Mouse (Mus musculus): ENCODE data around the gene Umodl1. TPM values are rescaled to one million over a fixed set of nuclear protein-coding genes. Genes with fewer than 3 reads are reported as not detected.

Umodl1 gene
- polyA plus RNA-seq, 1 experiment from 2014 or later, result not detected

GRCm38 (mm10) chr17:30950780-30951179 lies 3.7 kb upstream of the Umodl1 start:
- H3K9ac ChIP-seq, result no peak overlapping the region
- no peak overlapping the region for H3K4me2 ChIP-seq (replicated peaks)
- WGBS, result 3% methylated on average over 7 of the region's 7 CpGs
- no peaks in the 10 kb centered on the region for H3K4me1 ChIP-seq
- no peak for ATAC-seq (ENCODE audit: low FRiP score, low read depth)
- H3K9me3 ChIP-seq, result no peaks in the 10 kb centered on the region
- no peaks in the 10 kb centered on the region for H3K36me3 ChIP-seq
- H3K27ac ChIP-seq, result no peak overlapping the region
- H3K4me3 ChIP-seq, result no peak overlapping the region
- H3K27me3 ChIP-seq, result peaks cover 10% of the 10 kb centered on the region; the same call in 1 of the 2 replicates

GRCm38 (mm10) chr17:30951600-30951999 lies 2.8 kb upstream of the Umodl1 start:
- no peak overlapping the region for H3K4me2 ChIP-seq (replicated peaks)
- no peak overlapping the region for H3K27ac ChIP-seq
- no peaks in the 10 kb centered on the region for H3K36me3 ChIP-seq
- no peaks in the 10 kb centered on the region for H3K9me3 ChIP-seq
- H3K27me3 ChIP-seq, result peaks cover 10% of the 10 kb centered on the region; the same call in 1 of the 2 replicates
- ATAC-seq (ENCODE audit: low FRiP score, low read depth), result no peak
- H3K9ac ChIP-seq, result no peak overlapping the region
- no peaks in the 10 kb centered on the region for H3K4me1 ChIP-seq
- no peak overlapping the region for H3K4me3 ChIP-seq
- WGBS, result 70% methylated on average over 8 of the region's 8 CpGs

- H3K4me2 ChIP-seq (replicated peaks), result no peak overlapping the region
- H3K27ac ChIP-seq, result no peak overlapping the region
- H3K36me3 ChIP-seq, result no peaks in the 10 kb centered on the region
- no peaks in the 10 kb centered on the region for H3K4me1 ChIP-seq
- 54% methylated on average over 7 of the region's 7 CpGs for WGBS
- no peak for ATAC-seq (ENCODE audit: low FRiP score, low read depth)
- no peak overlapping the region for H3K9ac ChIP-seq
- no peaks in the 10 kb centered on the region for H3K9me3 ChIP-seq
- H3K27me3 ChIP-seq, result no peaks in the 10 kb centered on the region
- H3K4me3 ChIP-seq, result no peak overlapping the region
Measured at GRCm38 (mm10) chr17:30961936-30962592, 7.6 kb downstream of the Umodl1 start.

GRCm38 (mm10) chr17:30962880-30963279 lies 8.4 kb downstream of the Umodl1 start:
- Histone ChIP-seq H3K9me3 (no peaks in the 10 kb centered on the region), H3K27ac (no peak overlapping the region), H3K36me3 (no peaks in the 10 kb centered on the region), H3K9ac (no peak overlapping the region), H3K4me1 (no peaks in the 10 kb centered on the region), H3K4me2 (replicated peaks) (no peak overlapping the region), H3K27me3 (no peaks in the 10 kb centered on the region), H3K4me3 (no peak overlapping the region)
- WGBS, result 35% methylated on average over 2 of the region's 2 CpGs
- ATAC-seq (ENCODE audit: low FRiP score, low read depth), result no peak

GRCm38 (mm10) chr17:30969983-30970382 lies 15.5 kb downstream of the Umodl1 start:
- H3K27me3 ChIP-seq, result no peaks in the 10 kb centered on the region
- H3K27ac ChIP-seq, result no peak overlapping the region
- H3K4me3 ChIP-seq, result no peak overlapping the region
- WGBS, result 54% methylated on average over 4 of the region's 4 CpGs
- H3K36me3 ChIP-seq, result no peaks in the 10 kb centered on the region
- no peaks in the 10 kb centered on the region for H3K9me3 ChIP-seq
- no peak for ATAC-seq (ENCODE audit: low FRiP score, low read depth)
- peaks cover 15% of the 10 kb centered on the region for H3K4me1 ChIP-seq
- no peak overlapping the region for H3K4me2 ChIP-seq (replicated peaks)
- no peak overlapping the region for H3K9ac ChIP-seq

GRCm38 (mm10) chr17:30971877-30972276 lies 17.4 kb downstream of the Umodl1 start:
- H3K4me3 ChIP-seq, result no peak overlapping the region
- no peak overlapping the region for H3K9ac ChIP-seq
- H3K27me3 ChIP-seq, result no peaks in the 10 kb centered on the region
- WGBS, result 82% methylated on average over 7 of the region's 7 CpGs
- no peak for ATAC-seq (ENCODE audit: low FRiP score, low read depth)
- no peak overlapping the region for H3K4me2 ChIP-seq (replicated peaks)
- no peaks in the 10 kb centered on the region for H3K9me3 ChIP-seq
- H3K36me3 ChIP-seq, result no peaks in the 10 kb centered on the region
- no peak overlapping the region for H3K27ac ChIP-seq
- peaks cover 15% of the 10 kb centered on the region for H3K4me1 ChIP-seq

GRCm38 (mm10) chr17:30973332-30973731 lies 18.9 kb downstream of the Umodl1 start:
- WGBS, result 69% methylated on average over 6 of the region's 6 CpGs
- peak; percentile 54; the same call in 1 of the 2 replicates for ATAC-seq (ENCODE audit: low FRiP score, low read depth)
- Histone ChIP-seq H3K4me1 (peaks cover 15% of the 10 kb centered on the region), H3K9me3 (no peaks in the 10 kb centered on the region), H3K27me3 (no peaks in the 10 kb centered on the region), H3K4me2 (replicated peaks) (no peak overlapping the region), H3K36me3 (no peaks in the 10 kb centered on the region), H3K27ac (no peak overlapping the region), H3K9ac (no peak overlapping the region), H3K4me3 (no peak overlapping the region)

GRCm38 (mm10) chr17:30977290-30977689 lies 22.9 kb downstream of the Umodl1 start:
- Histone ChIP-seq H3K4me1 (peaks cover 8% of the 10 kb centered on the region), H3K4me2 (replicated peaks) (no peak overlapping the region), H3K9ac (no peak overlapping the region), H3K36me3 (no peaks in the 10 kb centered on the region), H3K27ac (no peak overlapping the region), H3K27me3 (no peaks in the 10 kb centered on the region), H3K4me3 (no peak overlapping the region), H3K9me3 (no peaks in the 10 kb centered on the region)
- no peak for ATAC-seq (ENCODE audit: low FRiP score, low read depth)
- 59% methylated on average over 2 of the region's 2 CpGs for WGBS

GRCm38 (mm10) chr17:30978556-30978955 lies 24.1 kb downstream of the Umodl1 start:
- Histone ChIP-seq H3K27me3 (no peaks in the 10 kb centered on the region), H3K9me3 (no peaks in the 10 kb centered on the region), H3K27ac (no peak overlapping the region), H3K4me1 (peaks cover 8% of the 10 kb centered on the region), H3K9ac (no peak overlapping the region), H3K36me3 (no peaks in the 10 kb centered on the region), H3K4me2 (replicated peaks) (no peak overlapping the region), H3K4me3 (no peak overlapping the region)
- 66% methylated on average over 10 of the region's 10 CpGs for WGBS
- ATAC-seq (ENCODE audit: low FRiP score, low read depth), result no peak

- Histone ChIP-seq H3K4me1 (no peaks in the 10 kb centered on the region), H3K27me3 (no peaks in the 10 kb centered on the region), H3K4me3 (no peak overlapping the region), H3K9ac (no peak overlapping the region), H3K4me2 (replicated peaks) (no peak overlapping the region), H3K9me3 (no peaks in the 10 kb centered on the region), H3K27ac (no peak overlapping the region), H3K36me3 (no peaks in the 10 kb centered on the region)
- 71% methylated on average over 4 of the region's 4 CpGs for WGBS
- no peak for ATAC-seq (ENCODE audit: low FRiP score, low read depth)
Measured at GRCm38 (mm10) chr17:30983521-30983920, 29.1 kb downstream of the Umodl1 start.

- Histone ChIP-seq H3K4me3 (no peak overlapping the region), H3K4me2 (replicated peaks) (no peak overlapping the region), H3K36me3 (no peaks in the 10 kb centered on the region), H3K9me3 (no peaks in the 10 kb centered on the region), H3K27me3 (no peaks in the 10 kb centered on the region), H3K4me1 (no peaks in the 10 kb centered on the region), H3K27ac (no peak overlapping the region), H3K9ac (no peak overlapping the region)
- ATAC-seq (ENCODE audit: low FRiP score, low read depth), result no peak
- WGBS, result 65% methylated on average over 10 of the region's 10 CpGs
Measured at GRCm38 (mm10) chr17:30990254-30990653, 35.8 kb downstream of the Umodl1 start.

- no peak overlapping the region for H3K27ac ChIP-seq
- H3K4me3 ChIP-seq, result no peak overlapping the region
- H3K36me3 ChIP-seq, result no peaks in the 10 kb centered on the region
- H3K9ac ChIP-seq, result no peak overlapping the region
- WGBS, result 75% methylated on average over 5 of the region's 5 CpGs
- no peak for ATAC-seq (ENCODE audit: low FRiP score, low read depth)
- no peak overlapping the region for H3K4me2 ChIP-seq (replicated peaks)
- H3K4me1 ChIP-seq, result peaks cover 8% of the 10 kb centered on the region
- H3K9me3 ChIP-seq, result no peaks in the 10 kb centered on the region
- no peaks in the 10 kb centered on the region for H3K27me3 ChIP-seq
Measured at GRCm38 (mm10) chr17:30996296-30996695, 41.9 kb downstream of the Umodl1 start.

- Histone ChIP-seq H3K4me2 (replicated peaks) (no peak overlapping the region), H3K4me1 (peaks cover 8% of the 10 kb centered on the region), H3K27ac (no peak overlapping the region), H3K4me3 (no peak overlapping the region), H3K36me3 (no peaks in the 10 kb centered on the region), H3K9me3 (no peaks in the 10 kb centered on the region), H3K27me3 (no peaks in the 10 kb centered on the region), H3K9ac (no peak overlapping the region)
- no peak for ATAC-seq (ENCODE audit: low FRiP score, low read depth)
- WGBS, result 9% methylated on average over 5 of the region's 5 CpGs
Measured at GRCm38 (mm10) chr17:31000897-31001296, 46.5 kb downstream of the Umodl1 start.
